Mouse (Mus musculus) adrenal gland, postnatal 10 days (tissue): ENCODE data around the gene Agbl4. TPM values are rescaled to one million over a fixed set of nuclear protein-coding genes. Genes with fewer than 3 reads are reported as not detected.

Source experiments
- DNase-seq: peaks from one replicate; pipeline ENCODE4 v3.0.0; 2021; ENCODE audit warnings: mixed read lengths
- total RNA-seq, 2 experiments: library from RNA; stranded (reverse); gene quantifications; 2 replicates each; pipeline ENCODE4 v1.2.3; 2021

Gene Agbl4
- total RNA-seq, 2 experiments from 2014 or later, result 0.33 to 0.75 TPM

DNA sequence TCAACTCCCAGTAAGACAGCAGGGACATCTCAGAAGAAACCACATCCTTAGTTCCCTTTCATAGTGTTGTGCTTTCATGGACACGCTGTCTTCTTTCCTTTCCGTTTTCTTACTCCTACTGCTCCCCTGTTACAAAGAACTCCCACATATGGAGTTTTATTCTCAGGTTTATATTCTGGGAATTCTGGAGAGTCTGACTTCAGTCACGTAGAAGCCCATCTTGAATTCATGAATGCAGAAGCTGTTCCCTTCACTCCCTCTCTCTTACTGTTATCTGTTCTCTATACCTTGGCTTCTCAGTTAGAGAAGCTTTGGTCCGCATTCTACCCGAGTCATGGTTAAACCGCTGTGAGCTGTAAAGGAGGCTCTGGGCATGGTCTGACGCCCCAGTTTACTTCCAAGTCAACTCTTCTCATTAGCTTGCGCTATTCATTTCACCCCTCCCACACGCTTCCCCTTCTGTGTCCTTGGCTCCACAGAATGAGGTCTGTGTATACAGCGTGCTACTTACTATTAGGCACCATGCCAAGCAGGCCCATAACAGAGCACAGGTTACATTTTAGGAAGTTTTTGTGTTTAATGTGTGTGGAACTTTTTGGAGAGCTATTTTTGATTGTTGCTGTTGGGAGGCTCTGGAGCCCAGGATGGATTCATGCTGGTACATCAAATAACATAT is 1186.2 kb downstream of the Agbl4 start:
- DNase-seq, result no peak

- no peak for DNase-seq
These were observed 1186.8 kb downstream of the Agbl4 start for GRCm38 (mm10) chr4:111584286-111584685.

DNA sequence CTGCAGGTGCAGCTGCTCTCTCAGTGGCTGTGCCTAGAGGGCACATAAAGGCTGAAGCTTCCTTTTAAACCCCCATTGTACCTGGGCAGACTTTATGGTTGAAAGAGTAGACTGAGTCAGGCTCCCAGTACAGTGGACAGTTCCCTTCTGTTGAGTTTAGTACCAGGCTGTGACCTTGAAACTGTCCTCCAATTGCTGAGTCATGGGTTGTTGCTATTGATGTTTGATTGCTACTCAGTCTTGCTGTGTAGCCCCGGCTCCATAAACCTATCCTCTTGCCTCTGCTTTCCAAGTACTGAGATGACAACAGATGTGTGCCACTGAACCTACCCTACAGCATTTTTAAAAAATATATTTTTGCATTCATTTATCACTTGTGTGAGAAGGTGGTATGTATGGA is 1190.8 kb downstream of the Agbl4 start:
- DNase-seq, result no peak

- DNase-seq, result no peak
These were observed 1192.2 kb downstream of the Agbl4 start for GRCm38 (mm10) chr4:111589467-111590170.

DNA sequence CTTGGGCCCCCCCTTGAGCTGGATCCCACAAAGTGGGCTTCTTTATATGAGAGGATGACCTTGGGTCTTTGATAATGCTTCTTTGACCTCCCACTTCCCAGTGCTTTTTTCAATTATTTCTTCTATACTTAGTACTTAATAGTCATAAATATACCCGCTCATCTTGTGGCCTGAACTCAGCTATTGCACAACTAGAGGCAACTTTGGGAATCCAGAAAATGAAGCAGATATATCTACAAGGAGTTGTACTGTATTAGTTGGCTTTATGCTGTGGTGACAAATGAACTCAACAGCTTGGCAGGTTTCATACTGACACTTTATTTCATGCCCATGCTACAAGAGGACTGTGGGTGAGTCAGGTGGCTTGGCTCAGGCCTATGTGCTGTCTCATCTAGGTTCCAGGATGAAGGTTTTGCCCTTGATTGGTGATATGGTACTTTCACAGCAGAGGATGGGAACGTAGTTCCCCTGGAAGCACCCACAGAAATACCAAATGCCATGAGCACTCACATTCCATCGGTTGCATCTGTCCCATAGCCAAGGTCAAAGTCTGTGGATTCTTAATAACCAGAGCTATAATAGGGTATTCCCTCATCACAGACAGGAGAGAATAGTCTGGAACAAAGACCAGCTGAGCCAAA is 1197.3 kb downstream of the Agbl4 start:
- DNase-seq, result no peak

GRCm38 (mm10) chr4:111597249-111597661 is 1199.8 kb downstream of the Agbl4 start:
- peak; percentile 65 for DNase-seq

GRCm38 (mm10) chr4:111597986-111598385 is 1200.5 kb downstream of the Agbl4 start:
- peak; percentile 38 for DNase-seq

DNA sequence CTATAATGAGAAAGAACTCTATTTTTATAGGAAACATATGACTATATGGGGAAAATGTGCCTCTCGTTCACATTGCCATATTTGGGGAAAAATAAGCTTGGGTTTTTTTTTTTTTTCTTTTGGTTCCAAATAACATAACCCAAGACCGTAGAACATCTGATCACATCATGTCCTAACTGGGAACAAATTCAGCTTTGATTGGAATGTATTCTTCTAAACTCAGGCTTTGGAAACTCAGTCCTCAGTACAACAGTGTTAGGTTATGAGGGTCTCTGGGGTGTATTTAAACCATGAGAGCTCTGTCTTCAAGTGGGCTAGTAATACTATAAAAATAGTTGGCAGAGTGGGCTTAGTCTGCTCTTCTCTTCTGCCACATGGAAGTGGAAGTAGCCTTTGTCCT is 1205.7 kb downstream of the Agbl4 start:
- no peak for DNase-seq

DNA sequence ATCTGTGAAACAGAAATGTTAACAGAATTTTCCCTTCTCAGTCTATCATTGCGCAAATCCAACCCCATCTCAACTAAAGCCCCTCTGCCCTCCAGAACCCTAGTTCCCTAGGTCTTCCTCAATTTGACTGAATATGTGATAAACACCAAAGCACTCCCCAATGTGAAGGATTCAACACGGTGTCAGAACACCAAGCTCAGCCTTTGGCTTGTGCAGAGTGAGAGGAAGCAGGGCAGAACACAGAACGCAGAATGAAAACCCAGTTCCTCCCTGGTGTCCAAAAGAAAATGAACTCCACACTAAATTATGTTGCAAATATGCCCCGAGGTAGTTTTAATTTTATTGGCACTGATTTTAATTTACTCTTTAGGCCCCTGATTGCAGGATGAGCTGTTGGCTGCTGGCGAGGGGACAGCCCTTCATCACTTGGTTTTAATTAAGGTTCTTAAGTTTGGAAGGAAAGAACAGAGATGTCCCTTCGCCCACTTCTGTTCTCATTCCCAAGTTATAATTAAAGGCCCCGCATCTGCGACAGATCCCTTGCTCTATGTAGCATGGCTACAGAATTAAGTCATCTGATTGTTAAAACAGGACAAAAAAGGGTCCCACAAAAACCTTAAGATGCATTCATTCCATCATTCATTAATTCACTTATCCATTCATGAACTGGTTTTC is 1210.5 kb downstream of the Agbl4 start:
- no peak for DNase-seq

GRCm38 (mm10) chr4:111621865-111622264 is 1224.4 kb downstream of the Agbl4 start:
- DNase-seq, result no peak

- DNase-seq, result no peak
These were observed 1227.5 kb downstream of the Agbl4 start for GRCm38 (mm10) chr4:111624914-111625313.

DNA sequence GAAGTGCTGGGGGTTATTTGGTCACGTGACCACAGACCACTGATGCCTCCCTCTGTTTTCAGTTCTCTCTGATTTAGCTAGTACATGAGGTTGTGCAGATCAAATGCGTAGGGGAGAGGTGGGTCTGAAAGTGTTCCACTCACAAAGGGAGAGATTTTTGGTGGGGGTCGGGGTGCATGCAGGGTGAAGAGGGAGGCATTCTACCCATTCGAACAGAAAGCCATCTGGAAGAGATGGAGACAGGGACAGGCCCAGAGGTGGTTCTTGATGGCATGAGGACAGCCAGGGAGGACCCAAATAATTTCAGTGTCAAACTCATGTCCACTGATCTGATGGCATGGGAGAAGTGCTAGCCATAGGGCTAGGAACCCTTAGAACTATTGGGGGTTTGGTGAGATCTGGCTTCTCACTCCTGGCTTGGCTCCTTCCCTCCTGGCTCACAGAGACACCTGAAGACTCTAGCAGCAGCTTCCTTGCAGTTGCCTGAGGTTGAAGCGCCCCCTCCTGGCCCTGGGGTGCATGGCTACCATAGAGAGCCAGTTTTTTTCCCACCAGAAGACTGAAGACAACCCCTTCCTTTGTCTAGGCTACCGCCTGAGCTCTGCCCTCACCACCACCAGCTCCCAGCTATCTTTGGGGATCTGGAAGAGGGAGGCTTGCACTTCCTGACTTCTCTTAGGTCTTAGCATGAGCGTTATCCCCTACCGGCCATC is 1228.8 kb downstream of the Agbl4 start:
- DNase-seq, result peak; percentile 87

GRCm38 (mm10) chr4:111632615-111633014 is 1235.2 kb downstream of the Agbl4 start:
- DNase-seq, result no peak

DNA sequence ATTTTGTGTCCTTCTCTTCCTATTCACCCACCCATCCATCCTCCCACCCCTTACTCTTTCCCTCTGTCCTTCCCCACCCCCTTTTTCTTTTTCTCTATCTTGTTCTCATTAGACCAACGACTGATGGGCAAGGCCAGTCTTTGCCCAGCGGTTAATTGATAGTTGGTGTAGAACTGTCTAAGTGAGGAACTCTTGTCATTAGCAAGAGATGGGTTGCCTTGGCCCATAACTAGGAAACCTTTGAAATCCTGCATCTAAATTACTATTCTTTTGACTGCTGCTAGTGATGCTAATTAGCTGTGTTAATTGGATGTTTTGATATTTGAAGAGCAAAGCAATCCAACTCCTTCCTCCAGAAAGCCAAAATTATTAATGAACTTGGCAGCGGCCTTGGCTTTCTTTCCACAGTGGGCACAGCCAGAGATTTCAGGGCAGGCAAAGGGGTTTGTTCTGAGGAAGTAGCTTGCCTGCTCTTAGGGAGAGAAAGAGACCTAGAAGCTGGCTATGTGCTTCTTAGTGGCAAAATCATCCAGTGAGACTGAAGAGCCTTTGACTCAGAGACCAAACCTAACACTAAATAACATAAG is 1238.2 kb downstream of the Agbl4 start:
- DNase-seq, result no peak

DNA sequence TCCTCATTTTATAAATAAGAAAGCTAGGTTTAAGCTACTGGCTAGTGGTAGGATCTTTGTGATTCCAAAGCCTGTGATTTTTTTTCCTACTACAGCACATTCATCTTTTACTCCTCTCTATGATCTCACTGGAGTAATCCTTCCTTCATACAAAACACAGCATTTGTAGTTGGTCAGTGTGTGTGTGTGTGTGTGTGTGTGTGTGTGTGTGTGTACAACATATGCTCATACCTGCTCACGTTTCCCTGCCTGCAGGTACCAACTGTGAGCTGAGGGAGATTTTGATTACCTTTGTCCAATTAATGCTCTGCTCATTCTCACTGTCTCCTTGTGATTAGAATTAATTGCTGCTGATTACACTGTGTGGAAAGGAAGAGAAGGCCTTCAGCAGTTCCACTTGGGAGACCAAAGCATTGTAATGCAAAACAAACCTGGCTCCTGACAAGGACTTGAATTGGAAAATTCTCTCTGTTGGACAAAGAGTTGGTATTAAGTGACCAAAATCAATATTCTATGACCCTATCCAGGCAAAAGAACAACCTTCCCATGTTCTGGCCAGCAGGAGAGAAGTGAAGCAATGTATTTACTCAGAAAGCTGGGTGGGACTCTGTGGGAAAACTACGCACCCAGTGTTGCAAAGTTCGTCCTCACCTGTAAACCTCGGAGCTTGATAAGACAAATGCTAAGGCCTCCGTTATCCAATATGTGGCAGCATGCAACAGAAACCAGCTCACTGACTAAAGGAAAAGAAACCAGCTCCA is 1241.7 kb downstream of the Agbl4 start:
- no peak for DNase-seq

DNA sequence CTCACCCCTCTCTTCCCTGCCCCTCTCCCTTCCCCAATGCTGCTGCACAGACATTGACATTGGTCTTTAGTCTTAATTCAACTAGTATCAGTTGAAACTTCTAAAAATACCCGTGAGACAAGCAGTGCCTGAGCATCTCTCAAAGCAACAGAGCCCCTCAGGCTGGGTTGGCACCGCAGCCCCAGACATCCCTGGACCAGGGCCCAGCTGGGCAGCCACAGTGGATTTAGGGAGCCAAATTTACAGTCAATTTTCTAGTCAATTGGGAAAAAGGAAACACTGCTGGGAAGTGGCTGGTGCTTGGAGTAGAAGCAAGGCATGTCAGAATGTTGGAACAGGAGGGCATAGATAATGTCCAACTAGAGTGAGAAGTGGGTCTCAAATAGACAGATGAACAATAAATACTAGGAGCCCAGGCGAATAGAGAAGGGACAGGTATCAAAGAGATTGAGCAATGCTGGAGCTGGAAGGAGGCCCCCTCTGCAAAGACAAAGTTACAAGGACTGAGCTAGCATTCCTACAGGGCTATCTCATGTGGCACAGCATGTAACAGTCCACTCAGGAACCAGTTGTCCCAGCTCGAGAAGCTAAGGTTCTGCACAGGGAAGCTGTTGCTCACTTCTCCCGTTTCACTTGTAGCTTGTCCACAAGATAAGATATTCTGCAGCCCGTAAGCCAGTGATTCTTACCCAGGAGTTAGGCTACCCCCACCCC is 1247.8 kb downstream of the Agbl4 start:
- no peak for DNase-seq

GRCm38 (mm10) chr4:111645831-111646166 is 1248.3 kb downstream of the Agbl4 start:
- peak; percentile 25 for DNase-seq

GRCm38 (mm10) chr4:111653451-111653850 is 1256.0 kb downstream of the Agbl4 start:
- DNase-seq, result no peak

DNA sequence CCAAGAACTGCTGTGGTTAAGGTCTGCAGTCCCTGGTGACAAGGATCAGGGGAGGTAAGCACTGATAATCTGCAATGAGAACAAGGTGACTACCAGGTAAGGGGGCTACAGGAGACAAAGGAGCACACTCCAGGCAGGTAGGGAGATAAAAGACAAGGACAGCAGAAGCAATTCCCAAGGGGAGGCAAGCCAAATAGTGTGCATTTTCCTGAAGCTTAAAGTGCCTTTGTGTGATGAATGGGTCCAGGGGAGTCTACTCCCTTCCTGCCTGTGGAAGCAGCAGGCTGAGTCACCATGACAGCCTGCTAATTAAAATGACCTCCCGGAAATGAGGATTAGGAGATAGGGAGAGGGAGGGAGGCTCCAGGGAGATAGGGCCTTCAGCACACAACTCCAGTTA is 1266.3 kb downstream of the Agbl4 start:
- peak; percentile 27 for DNase-seq

- peak; percentile 57 for DNase-seq
These were observed 1266.7 kb downstream of the Agbl4 start for GRCm38 (mm10) chr4:111664146-111664545.
